Mouse (Mus musculus) megakaryocyte, embryonic 14.5 days (primary cell): ENCODE measurements at regions not wholly inside any gene's neighbourhood (a gene's known extent, or its start where the extent isn't known, plus 50 kb on each side); places are given as distances from the start of the nearest gene placed in this dataset.
A peak's percentile ranks its signal among the peaks of the same experiment; 100 is the strongest.

Experiments used
- H3K27me3 ChIP-seq: replicated peaks from 2 replicates; pipeline ENCODE3; 2012; ENCODE audit warnings: inconsistent platforms
- H3K36me3 ChIP-seq: replicated peaks from 2 replicates; pipeline ENCODE3; 2012; ENCODE audit warnings: low read length, inconsistent platforms, mixed read lengths
- H3K4me1 ChIP-seq: 2 replicates; pipeline ENCODE4 v1.6.1; 2012; ENCODE audit warnings: inconsistent platforms
- H3K4me3 ChIP-seq: replicated peaks from 2 replicates; pipeline ENCODE3; 2012; ENCODE audit warnings: moderate library complexity, mild to moderate bottlenecking, inconsistent platforms
- H3K9me3 ChIP-seq: 2 replicates; pipeline ENCODE4 v1.6.1; 2012; ENCODE audit warnings: inconsistent platforms
- FLI1 ChIP-seq: IDR thresholded peaks from 2 replicates; pipeline ENCODE4 v1.6.1; 2012; ENCODE audit warnings: low read length, inconsistent platforms, mixed read lengths
- GATA1 ChIP-seq: IDR thresholded peaks from 3 replicates; pipeline ENCODE4 v1.6.1; 2012; ENCODE audit warnings: mixed read lengths, low read length, inconsistent platforms, borderline replicate concordance

DNA sequence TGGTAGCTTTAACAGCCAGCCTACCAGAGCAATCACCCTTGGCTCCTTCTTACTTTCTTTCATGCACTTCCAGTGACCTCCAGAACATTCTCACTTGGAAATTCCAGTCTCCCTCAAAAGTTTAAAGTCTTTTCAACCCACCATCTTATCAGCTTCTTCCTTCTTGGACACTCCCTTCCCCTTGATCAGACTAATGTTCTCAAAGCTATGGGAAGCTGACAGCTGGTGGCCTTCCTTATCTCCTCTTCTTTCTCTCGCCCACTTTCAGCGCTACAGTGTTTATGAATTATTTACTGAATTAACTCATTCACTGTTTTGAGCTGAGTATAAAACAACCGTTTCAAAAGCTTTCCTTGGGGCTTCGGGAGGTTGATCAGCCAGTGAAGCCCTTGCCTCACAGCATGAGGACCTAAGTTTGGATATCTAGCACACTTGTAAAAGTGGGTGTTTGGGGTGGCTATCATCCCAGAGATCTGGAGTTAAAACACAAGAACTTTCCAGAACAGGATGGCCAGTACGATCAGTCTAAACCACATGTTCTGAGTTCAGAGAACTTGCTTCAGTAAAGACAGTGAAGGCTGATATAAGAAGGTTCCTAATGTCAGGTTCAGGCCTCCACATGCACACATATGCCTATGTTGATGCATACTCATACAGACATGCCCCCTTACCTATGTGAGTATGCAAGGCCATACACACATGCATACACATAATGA, 59.7 kb upstream of the Ikzf2 start:
- Histone ChIP-seq H3K27me3 (no peaks in the 10 kb centered on the region), H3K4me3 (no peak overlapping the region), H3K9me3 (no peaks in the 10 kb centered on the region), H3K36me3 (no peaks in the 10 kb centered on the region), H3K4me1 (peaks cover 11% of the 10 kb centered on the region)
- TF ChIP-seq FLI1 (no peak), GATA1 (no peak)

DNA sequence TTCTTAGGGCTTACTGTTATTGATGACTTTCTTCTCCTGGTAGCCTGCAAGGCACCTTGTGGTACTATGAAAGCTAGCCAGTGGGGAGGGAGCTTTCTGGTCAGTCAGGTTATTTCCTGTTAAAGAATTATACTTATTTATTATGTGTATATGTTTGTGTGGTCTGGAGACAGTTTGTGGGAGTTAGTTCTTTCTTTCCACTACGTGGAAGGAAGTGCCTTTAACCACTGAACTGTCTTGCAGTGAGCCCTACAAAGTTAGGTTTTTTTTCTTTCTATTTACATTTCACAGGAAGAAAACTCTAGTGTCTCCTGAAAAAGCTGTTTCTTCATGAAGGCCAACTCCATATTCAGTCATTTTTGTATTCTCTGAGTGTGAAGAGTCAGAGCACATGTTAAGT, 65.7 kb upstream of the Ikzf2 start:
- TF ChIP-seq FLI1 = no peak
- no peak for TF ChIP-seq GATA1
- H3K36me3 ChIP-seq = no peaks in the 10 kb centered on the region

DNA sequence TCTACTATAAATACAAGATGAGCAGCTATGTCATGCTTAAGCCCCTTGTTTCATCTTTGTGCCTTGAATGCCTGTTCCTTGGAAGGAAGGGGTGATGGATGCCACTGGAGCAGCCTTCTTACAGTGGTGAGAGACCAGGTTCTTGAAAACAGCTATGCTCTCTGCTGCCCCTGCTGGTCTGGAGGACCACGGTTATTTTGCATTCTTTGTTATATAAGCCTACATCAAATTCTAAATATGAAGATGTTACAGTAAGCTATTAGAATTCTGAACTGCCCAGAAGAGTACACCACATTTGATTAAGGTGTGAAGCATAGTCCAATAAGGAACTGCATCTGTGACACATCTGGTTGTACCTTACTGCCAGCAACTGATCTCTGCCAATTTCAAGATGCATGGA, 69.1 kb upstream of the Spag16 start:
- Histone ChIP-seq H3K27me3 (no peaks in the 10 kb centered on the region), H3K4me1 (no peaks in the 10 kb centered on the region), H3K36me3 (no peaks in the 10 kb centered on the region), H3K4me3 (no peak overlapping the region), H3K9me3 (no peaks in the 10 kb centered on the region)
- no peak for TF ChIP-seq GATA1
- TF ChIP-seq FLI1 = no peak

More for the DNA sequence above, 65.7 kb upstream of the Ikzf2 start:
- Histone ChIP-seq H3K4me1 (no peaks in the 10 kb centered on the region), H3K9me3 (no peaks in the 10 kb centered on the region), H3K27me3 (no peaks in the 10 kb centered on the region), H3K4me3 (no peak overlapping the region)

DNA sequence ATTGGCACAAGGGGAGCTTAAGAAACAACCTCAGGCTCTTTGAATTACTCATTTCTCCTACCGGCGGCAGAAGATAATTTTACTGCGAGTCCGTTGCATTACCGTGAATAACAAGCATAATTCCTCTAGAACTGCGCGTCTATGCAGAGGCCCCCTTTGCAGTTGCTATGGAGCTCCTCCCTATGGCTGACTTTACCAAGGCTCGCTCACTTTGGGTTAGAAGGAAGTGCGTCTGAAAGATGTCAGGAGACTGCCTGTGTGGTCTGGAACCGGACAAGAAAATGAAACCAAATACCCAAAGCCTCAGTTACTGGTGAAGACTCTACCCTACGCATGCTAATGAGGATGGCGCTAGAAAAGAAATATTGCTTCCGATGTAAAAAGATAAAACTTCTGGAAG, 67.2 kb upstream of the Spag16 start:
- Histone ChIP-seq H3K4me1 (no peaks in the 10 kb centered on the region), H3K9me3 (no peaks in the 10 kb centered on the region), H3K27me3 (no peaks in the 10 kb centered on the region), H3K4me3 (peak overlapping the region; percentile 82), H3K36me3 (no peaks in the 10 kb centered on the region)
- TF ChIP-seq GATA1 (no peak), FLI1 (no peak)

DNA sequence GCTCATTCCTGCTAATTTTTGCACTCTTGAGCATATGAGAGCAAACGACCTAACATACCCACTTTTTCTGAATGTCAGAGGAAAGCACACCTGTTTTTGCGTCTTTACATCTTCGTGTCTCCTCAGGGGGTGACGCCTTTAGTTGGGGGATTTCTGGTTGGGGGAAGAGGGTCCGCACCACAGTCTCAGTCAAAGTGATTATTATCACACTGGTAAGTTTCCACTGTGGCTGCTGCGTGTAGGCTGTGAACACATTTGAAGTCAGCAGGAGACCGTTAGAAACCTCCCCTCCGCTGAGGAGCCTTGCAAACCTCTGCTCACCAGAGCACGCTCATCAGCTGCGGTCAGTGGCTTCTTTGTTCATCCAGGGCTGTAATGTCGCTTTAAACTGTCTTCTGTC, 58.1 kb upstream of the Spag16 start:
- Histone ChIP-seq H3K9me3 (no peaks in the 10 kb centered on the region), H3K36me3 (no peaks in the 10 kb centered on the region), H3K27me3 (no peaks in the 10 kb centered on the region), H3K4me3 (no peak overlapping the region), H3K4me1 (no peaks in the 10 kb centered on the region)
- TF ChIP-seq FLI1 (no peak), GATA1 (no peak)

DNA sequence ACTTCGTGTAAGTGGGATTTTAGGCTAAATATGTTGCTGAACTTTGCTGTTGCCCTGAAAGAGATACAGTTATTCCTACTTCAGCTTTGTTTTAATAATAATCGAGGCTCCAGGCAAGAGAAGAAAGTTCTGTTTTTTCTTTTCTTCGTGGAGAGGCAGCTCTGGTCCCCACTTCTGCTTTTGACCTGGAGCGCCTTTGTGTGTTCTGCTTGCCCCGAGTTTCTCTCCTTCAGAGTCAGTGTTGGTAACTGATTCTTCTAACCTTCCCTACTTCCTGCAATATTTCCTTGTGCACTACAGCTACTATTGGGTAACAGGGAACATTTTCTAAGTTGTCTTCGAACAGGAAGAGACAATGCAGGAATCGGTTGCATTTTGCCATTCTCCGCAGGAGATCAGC, 56.6 kb upstream of the Spag16 start:
- no peaks in the 10 kb centered on the region for H3K27me3 ChIP-seq
- TF ChIP-seq FLI1 (no peak), GATA1 (no peak)
- no peaks in the 10 kb centered on the region for H3K4me1 ChIP-seq
- H3K36me3 ChIP-seq = no peaks in the 10 kb centered on the region
- H3K9me3 ChIP-seq = no peaks in the 10 kb centered on the region
- H3K4me3 ChIP-seq = no peak overlapping the region

DNA sequence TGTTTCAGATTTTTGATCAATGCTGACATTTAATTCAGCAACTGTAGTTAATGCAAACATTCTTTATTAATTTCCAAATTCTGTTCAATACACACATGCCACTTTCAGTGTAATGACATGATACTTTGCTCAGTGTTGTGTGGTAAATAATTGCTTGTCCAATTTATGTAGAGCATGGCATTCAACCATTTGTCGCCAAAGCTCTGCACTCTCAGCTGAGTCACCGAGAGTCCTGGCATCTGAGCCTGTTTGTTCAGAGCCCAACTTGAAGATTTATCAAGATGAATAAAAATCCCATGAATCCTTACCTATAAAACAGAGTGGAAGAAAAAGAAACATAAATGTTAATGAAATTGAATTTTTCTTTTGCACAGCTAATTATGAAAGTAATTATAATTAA, 55.3 kb upstream of the Spag16 start:
- H3K36me3 ChIP-seq = no peaks in the 10 kb centered on the region
- no peak for TF ChIP-seq FLI1
- no peak for TF ChIP-seq GATA1
- H3K4me1 ChIP-seq = no peaks in the 10 kb centered on the region
- H3K27me3 ChIP-seq = no peaks in the 10 kb centered on the region
- H3K4me3 ChIP-seq = no peak overlapping the region
- H3K9me3 ChIP-seq = no peaks in the 10 kb centered on the region

DNA sequence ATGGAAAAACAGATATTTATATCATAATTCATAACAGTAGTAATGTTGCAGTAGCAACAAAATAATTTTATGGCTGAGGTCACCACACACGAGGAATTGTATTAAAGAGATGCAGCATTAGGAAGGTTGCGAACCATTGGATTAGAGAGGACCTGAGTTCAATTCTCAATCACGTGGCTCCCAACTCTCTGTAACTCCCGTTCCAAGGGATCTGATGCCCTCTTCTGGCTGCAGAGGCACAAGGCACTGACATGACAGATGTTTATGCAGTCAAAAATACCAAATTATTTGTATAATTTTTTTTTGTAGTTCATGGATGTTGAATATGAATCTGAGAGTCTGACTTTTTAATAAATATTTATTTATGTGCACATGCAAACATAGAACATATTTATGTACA, 51.2 kb upstream of the Spag16 start:
- Histone ChIP-seq H3K4me1 (no peaks in the 10 kb centered on the region), H3K4me3 (no peak overlapping the region), H3K27me3 (no peaks in the 10 kb centered on the region), H3K36me3 (no peaks in the 10 kb centered on the region), H3K9me3 (no peaks in the 10 kb centered on the region)
- TF ChIP-seq FLI1 (no peak), GATA1 (no peak)
